Mouse (Mus musculus) induced T-regulatory cell, adult 2 months (primary cell): Measurements from ENCODE around the gene Dapk2.

Experiments
- DNase-seq: peaks from one replicate; pipeline ENCODE4 v3.0.0-alpha.2; 2012; ENCODE audit warnings: low read depth

Dapk2 gene

GRCm38 (mm10) chr9:66316603-66317002 lies 158.6 kb downstream of the Dapk2 start:
- DNase-seq = no peak
